Mouse (Mus musculus) heart, adult 2 months (tissue): ENCODE results near the gene Tmem256. TPM values are rescaled to one million over a fixed set of nuclear protein-coding genes. Genes with fewer than 3 reads are reported as not detected.

Experiments used
- DNase-seq, 2 experiments: peaks; one replicate each; pipeline ENCODE4 v3.0.0; 2021
- H3K27ac ChIP-seq: fragments of 200-600 bp; 2 replicates; pipeline ENCODE4 v1.8.1; 2022
- H3K27me3 ChIP-seq: fragments of 200-500 bp; 2 replicates; pipeline ENCODE4 v1.6.1; 2012; ENCODE audit warnings: mild to moderate bottlenecking, low read length, inconsistent platforms, mixed read lengths; ENCODE audit not compliant: control insufficient read depth, insufficient read depth
- H3K36me3 ChIP-seq: fragments of 200-500 bp; 2 replicates; pipeline ENCODE4 v1.6.1; 2012; ENCODE audit warnings: low read length, inconsistent platforms; ENCODE audit not compliant: control insufficient read depth, insufficient read depth
- H3K4me1 ChIP-seq: fragments of 200-500 bp; 2 replicates; pipeline ENCODE4 v1.6.1; 2011; ENCODE audit warnings: low read length; ENCODE audit not compliant: control insufficient read depth, insufficient read depth
- H3K4me3 ChIP-seq: fragments of 200-600 bp; 2 replicates; pipeline ENCODE4 v1.8.1; 2022
- H3K79me2 ChIP-seq: fragments of 200-500 bp; replicated peaks from 2 replicates; pipeline ENCODE4 v1.6.1; 2012; ENCODE audit warnings: mild to moderate bottlenecking, inconsistent platforms, low read length, moderate library complexity, mixed read lengths; ENCODE audit not compliant: control insufficient read depth, insufficient read depth
- H3K9ac ChIP-seq: fragments of 200-500 bp; 2 replicates; pipeline ENCODE4 v1.6.1; 2012; ENCODE audit warnings: low read depth, mild to moderate bottlenecking, control low read depth, inconsistent platforms, low read length, mixed read lengths
- CTCF ChIP-seq: fragments of 200-600 bp; IDR thresholded peaks from 2 replicates; pipeline ENCODE4 v1.8.1; 2022; ENCODE audit warnings: antibody characterized with exemption, mild to moderate bottlenecking, moderate library complexity
- EP300 ChIP-seq: fragments of 200-500 bp; IDR thresholded peaks from 2 replicates; pipeline ENCODE4 v1.6.1; 2011; ENCODE audit warnings: low read depth, low read length, control low read depth; ENCODE audit not compliant: insufficient read depth
- POLR2A ChIP-seq: fragments of 200-500 bp; IDR thresholded peaks from 2 replicates; pipeline ENCODE4 v1.6.1; 2011; ENCODE audit warnings: mild to moderate bottlenecking, low read depth, low read length, control low read depth; ENCODE audit not compliant: insufficient read depth
- WGBS: fragments of 180-500 bp; shearing (Covaris S2); methylation state at CpG from one replicate; pipeline ENCODE4 v1.1.7; 2018; 5-methylcytosine and 5-hydroxymethylcytosine counted together
- intact Hi-C: fragments of 180-260 bp; cut with DNase I; formaldehyde crosslinking; loops from one replicate; pipeline ENCODE4 v1.15.1; 2025
- polyA plus RNA-seq: library from polyadenylated mRNA; depleted of rRNA; stranded (reverse); fragments of >200 nt; gene quantifications from 2 replicates; pipeline ENCODE4 v1.2.3, GENCODE M21; 2012
- total RNA-seq, 2 experiments: library from RNA; stranded (reverse); gene quantifications; 2 replicates each; pipeline ENCODE4 v1.2.3; 2021

Gene Tmem256
- total and polyA plus RNA-seq, 3 experiments = 214 to 308 (median 254) TPM

GRCm38 (mm10) chr11:69801379-69801977 lies 36.8 kb upstream of the Tmem256 start, which contains the start of gene Fgf11:
Fgf11 (minus strand) TSS chr11:69801857.
- peaks cover 4% of the 10 kb centered on the region; the same call in 1 of the 2 replicates for H3K4me1 ChIP-seq
- no peak for DNase-seq
- no peaks in the 10 kb centered on the region for H3K36me3 ChIP-seq
- H3K27me3 ChIP-seq = no peaks in the 10 kb centered on the region
- H3K27ac ChIP-seq = peak within 1 kb of the TSS; percentile 73
- WGBS = 4% methylated on average over 33 of the region's 33 CpGs
- peak within 1 kb of the TSS; percentile 74 for H3K9ac ChIP-seq
- TF ChIP-seq CTCF = no peak
- no peak for TF ChIP-seq EP300
- TF ChIP-seq POLR2A = no peak
- intact Hi-C loops = no loop called here
- no peaks in the 10 kb centered on the region for H3K79me2 ChIP-seq
- H3K4me3 ChIP-seq = peak within 1 kb of the TSS; percentile 68

GRCm38 (mm10) chr11:69802648-69803105 lies 35.6 kb upstream of the Tmem256 start:
- TF ChIP-seq EP300 (no peak), POLR2A (peak; percentile 79), CTCF (no peak)
- Histone ChIP-seq H3K27me3 (no peaks in the 10 kb centered on the region), H3K27ac (peak overlapping the region; percentile 73), H3K4me3 (peak overlapping the region; percentile 68), H3K79me2 (no peaks in the 10 kb centered on the region), H3K4me1 (peaks cover 4% of the 10 kb centered on the region; the same call in 1 of the 2 replicates), H3K9ac (peak overlapping the region; percentile 74), H3K36me3 (no peaks in the 10 kb centered on the region)
- intact Hi-C loops = loop anchor here (2.0 kb wide), 4 partner anchors 34 to 74 kb away; partner anchors contain the start of genes Nlgn2 and Polr2a
- under 1% methylated on average over 33 of the region's 33 CpGs for WGBS
- peak; percentile 92 to 95 for DNase-seq

- WGBS = 5% methylated on average over 12 of the region's 12 CpGs
- no peaks in the 10 kb centered on the region for H3K36me3 ChIP-seq
- H3K79me2 ChIP-seq = no peaks in the 10 kb centered on the region
- TF ChIP-seq POLR2A = no peak
- TF ChIP-seq CTCF = no peak
- no peak for TF ChIP-seq EP300
- H3K4me1 ChIP-seq = peaks cover 4% of the 10 kb centered on the region; the same call in 1 of the 2 replicates
- intact Hi-C loops = loop anchor here (2.0 kb wide), 4 partner anchors 33 to 73 kb away; partner anchors contain the start of genes Nlgn2 and Polr2a
- H3K27me3 ChIP-seq = no peaks in the 10 kb centered on the region
- H3K9ac ChIP-seq = peak overlapping the region; percentile 62
- no peak for DNase-seq
- H3K27ac ChIP-seq = peak overlapping the region; percentile 73
- H3K4me3 ChIP-seq = peak overlapping the region; percentile 68
Measured at GRCm38 (mm10) chr11:69803328-69803727, 35.0 kb upstream of the Tmem256 start.

- Histone ChIP-seq H3K27me3 (no peaks in the 10 kb centered on the region), H3K9ac (peak overlapping the region; percentile 69), H3K36me3 (no peaks in the 10 kb centered on the region), H3K27ac (peak overlapping the region; percentile 73), H3K4me1 (peaks cover 4% of the 10 kb centered on the region; the same call in 1 of the 2 replicates), H3K4me3 (peak overlapping the region; percentile 68), H3K79me2 (no peaks in the 10 kb centered on the region)
- intact Hi-C loops = loop anchor here (2.0 kb wide), 4 partner anchors 33 to 73 kb away; partner anchors contain the start of genes Nlgn2 and Polr2a
- DNase-seq = peak; percentile 85 to 88
- WGBS = 1% methylated on average over 60 of the region's 60 CpGs
- TF ChIP-seq POLR2A = no peak
- peak; percentile 94 for TF ChIP-seq CTCF
- peak; percentile 19; the same call in 1 of the 2 replicates for TF ChIP-seq EP300
Measured at GRCm38 (mm10) chr11:69803786-69804651, 34.3 kb upstream of the Tmem256 start.

DNA sequence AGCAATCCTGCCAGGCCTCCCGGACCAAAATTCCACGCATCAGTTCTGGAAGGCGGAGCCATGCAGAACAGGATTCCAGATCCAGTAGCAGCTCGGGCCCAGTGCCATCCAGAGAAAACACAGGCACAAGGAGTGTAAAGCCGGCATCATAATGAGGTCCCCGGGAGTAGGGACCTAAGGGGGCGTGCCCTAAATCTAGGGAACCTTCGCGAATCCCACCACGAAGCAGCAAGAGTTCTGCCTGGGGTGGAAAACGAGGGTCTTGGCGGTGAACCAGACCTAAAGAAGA lies 33.7 kb upstream of the Tmem256 start:
- H3K9ac ChIP-seq = no peak overlapping the region
- intact Hi-C loops = no loop called here
- DNase-seq = peak; percentile 31 to 40

More for the DNA sequence above, 33.7 kb upstream of the Tmem256 start:
- Histone ChIP-seq H3K79me2 (no peaks in the 10 kb centered on the region), H3K27ac (no peak overlapping the region), H3K27me3 (no peaks in the 10 kb centered on the region), H3K36me3 (no peaks in the 10 kb centered on the region), H3K4me3 (no peak overlapping the region; the same call in 1 of the 2 replicates), H3K4me1 (peaks cover 4% of the 10 kb centered on the region; the same call in 1 of the 2 replicates)
- 22% methylated on average over 12 of the region's 12 CpGs for WGBS
- TF ChIP-seq POLR2A (no peak), EP300 (no peak), CTCF (no peak)
